Mouse (Mus musculus) spleen, postnatal 4 days (tissue): ENCODE results near the gene Oas1d.

Experiments
- DNase-seq, 2 experiments: peaks; one replicate each; pipeline ENCODE4 v3.0.0; 2022; ENCODE audit warnings: low spot score in 2 of 2

Gene Oas1d

GRCm38 (mm10) chr5:120968799-120969198 is 54.5 kb downstream of the Oas1d start:
- DNase-seq: no peak

- no peak for DNase-seq
Measured at GRCm38 (mm10) chr5:120969703-120970102, 55.4 kb downstream of the Oas1d start.
